Mouse (Mus musculus): Measurements from ENCODE around the gene Klf7.

Gene Klf7

GRCm38 (mm10) chr1:64061488-64061887 is 60.6 kb downstream of the Klf7 start:
- no peak for DNase-seq (ENCODE audit: low spot score)

DNA sequence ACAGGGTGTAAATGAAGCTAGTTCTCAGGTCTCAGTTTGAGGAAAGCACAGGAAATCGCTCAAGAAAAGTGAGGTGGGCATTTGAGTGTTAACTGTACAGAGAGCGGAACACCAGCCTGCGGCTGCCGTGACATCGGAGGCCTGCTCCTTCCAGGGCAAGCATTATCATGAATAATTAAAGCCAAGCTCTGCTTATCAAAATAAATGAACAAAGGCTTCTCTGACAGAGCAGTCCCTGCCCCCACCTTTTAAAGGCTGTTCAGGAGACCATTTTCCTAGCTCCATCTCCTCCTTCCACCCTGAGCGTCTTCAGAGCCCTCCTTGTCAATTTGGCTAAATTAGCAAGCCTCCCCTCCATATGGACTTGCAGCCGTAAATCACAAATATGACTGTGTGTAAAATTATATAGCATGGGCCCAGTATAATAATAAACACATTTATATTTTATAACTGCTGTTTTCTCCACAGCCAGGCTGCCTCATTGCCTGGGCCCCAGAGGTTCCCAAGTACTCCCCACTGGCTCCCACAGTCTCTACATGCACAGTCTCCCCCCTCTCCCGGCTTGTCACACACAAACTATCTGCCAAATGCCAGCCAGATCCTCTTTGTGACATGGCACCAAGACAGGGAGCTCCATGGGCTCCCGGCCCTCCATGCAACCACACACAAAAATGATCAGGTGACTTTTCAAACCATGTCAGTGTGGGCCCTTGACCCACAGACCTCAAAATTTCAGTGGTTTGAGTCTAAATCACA is 61.2 kb downstream of the Klf7 start:
- DNase-seq (ENCODE audit: low spot score): no peak

- DNase-seq (ENCODE audit: low spot score): no peak
Measured at GRCm38 (mm10) chr1:64060116-64060515, 62.0 kb downstream of the Klf7 start.

GRCm38 (mm10) chr1:64056541-64056940 is 65.5 kb downstream of the Klf7 start:
- DNase-seq (ENCODE audit: low spot score): no peak

GRCm38 (mm10) chr1:64055978-64056377 is 66.1 kb downstream of the Klf7 start:
- DNase-seq (ENCODE audit: low spot score): no peak

GRCm38 (mm10) chr1:64055210-64055609 is 66.9 kb downstream of the Klf7 start:
- no peak for DNase-seq (ENCODE audit: low spot score)

DNA sequence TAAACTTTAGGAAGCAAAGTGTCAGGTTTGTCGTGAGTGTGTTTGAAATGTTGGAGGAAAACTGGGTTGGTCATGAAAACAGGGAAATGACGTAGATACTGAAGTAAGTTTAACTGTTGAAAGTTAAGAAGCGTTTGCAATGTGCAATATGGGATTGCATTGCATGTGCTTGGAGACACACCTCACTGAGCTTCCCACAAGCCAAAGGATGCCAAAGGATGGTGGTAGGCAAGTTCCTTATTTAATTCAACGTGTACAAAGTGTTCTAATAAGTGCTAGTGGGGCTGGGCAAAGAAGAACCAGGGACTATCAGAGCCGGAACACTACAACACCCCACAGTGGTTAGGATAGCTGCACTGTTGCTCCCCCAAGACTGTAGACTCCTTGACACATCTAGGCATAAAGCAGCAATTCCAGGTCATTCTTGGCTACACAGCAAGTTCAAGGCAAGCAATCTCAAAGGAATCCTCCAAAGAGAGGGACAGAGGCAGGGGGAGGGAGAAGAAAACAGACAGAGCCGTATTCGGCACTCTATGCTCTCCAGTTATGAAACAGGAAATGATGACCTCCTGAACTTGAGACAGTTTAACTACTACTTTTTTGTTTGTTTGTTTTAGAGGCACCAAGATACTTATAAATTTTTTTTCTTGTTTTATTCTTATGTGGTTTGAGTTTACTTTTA is 69.9 kb downstream of the Klf7 start:
- DNase-seq (ENCODE audit: low spot score): no peak

- no peak for DNase-seq (ENCODE audit: low spot score)
Measured at GRCm38 (mm10) chr1:64048567-64048966, 73.5 kb downstream of the Klf7 start.

DNA sequence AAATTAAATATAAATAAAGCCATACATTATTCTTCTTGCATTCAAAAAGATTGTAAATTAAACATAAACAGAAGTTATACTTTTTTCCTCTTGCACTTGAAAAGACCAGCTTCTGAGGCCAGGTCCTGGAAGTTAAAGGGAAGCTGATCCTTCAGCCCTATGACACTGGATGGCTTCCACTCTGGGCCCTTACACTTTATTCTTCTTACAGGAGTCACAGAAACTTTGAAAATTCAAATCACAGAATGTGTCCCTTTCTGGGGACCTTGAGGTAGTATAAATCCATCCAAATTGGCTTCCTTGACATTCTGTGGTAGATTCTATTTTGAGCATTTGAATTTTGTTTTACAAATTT is 75.3 kb downstream of the Klf7 start:
- DNase-seq (ENCODE audit: low spot score): no peak

- DNase-seq (ENCODE audit: low spot score): no peak
Measured at GRCm38 (mm10) chr1:64046087-64046801, 75.8 kb downstream of the Klf7 start.

DNA sequence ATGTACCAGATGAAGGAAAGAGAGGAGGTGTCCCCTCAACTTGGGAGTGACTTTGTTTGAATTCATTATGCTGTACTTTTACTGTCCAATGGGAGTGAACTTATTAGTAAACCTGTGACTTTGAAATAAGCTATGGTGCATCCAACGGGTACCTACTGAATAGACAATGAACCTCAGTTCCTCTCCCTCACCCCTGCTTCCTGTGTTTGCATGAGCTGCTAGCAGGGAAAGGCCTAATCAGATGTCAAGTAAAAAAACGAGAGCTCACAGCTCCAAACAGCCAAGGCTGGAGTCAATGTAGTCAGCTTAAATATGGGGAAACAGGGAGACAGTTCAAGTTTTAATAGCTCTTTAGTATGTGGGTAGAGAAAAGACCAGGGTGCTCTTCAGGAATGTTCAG is 77.5 kb downstream of the Klf7 start:
- no peak for DNase-seq (ENCODE audit: low spot score)

GRCm38 (mm10) chr1:64040831-64041383 is 81.2 kb downstream of the Klf7 start:
- DNase-seq (ENCODE audit: low spot score): no peak

DNA sequence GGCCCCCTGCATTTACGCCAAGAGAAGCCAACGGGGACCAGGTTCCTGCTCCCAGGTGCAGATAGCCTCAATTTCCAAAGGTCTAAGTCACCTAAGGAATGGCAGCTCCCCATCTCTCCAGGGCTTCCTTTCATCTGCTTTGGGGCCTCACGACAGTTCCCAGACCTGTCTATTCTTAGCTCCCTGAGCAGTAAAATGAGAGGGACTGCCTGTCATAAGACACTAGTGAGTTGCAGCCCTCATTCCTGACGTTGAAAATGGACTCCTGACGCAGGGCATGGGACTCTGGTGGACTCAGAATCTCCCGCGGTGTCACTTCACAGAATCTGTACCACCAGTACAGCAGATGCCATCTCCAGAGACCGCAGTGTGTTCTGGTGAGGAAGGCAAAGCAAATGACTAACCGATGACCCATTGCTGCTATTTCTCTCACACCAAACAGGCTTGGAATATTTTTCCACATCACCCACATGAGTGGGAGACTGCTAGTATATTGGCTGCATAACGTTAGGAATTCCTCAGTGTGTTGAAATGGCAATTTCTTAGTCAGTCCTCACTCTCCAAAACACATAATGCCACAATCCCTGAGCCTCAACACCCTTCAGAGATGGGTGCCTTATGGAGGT is 81.9 kb downstream of the Klf7 start:
- no peak for DNase-seq (ENCODE audit: low spot score)

DNA sequence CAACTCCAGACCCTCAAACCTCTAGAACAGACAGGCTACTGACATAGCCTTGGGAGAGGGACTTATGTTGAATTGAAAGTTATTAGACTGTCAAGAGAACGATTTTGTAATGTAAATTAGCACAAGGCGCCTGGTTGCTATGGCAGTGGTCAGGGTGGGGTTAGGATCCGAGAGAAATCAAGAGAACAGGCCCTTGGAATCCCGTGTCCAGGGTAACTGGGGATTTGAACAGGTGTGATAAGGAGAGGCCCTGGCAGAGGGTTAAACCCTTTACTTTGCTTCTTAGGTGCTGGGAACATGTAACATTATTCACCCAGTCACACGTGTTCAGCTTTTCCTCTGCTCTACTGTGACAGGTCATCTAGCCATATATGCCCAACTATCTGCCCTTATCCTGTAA is 83.7 kb downstream of the Klf7 start:
- DNase-seq (ENCODE audit: low spot score): no peak

DNA sequence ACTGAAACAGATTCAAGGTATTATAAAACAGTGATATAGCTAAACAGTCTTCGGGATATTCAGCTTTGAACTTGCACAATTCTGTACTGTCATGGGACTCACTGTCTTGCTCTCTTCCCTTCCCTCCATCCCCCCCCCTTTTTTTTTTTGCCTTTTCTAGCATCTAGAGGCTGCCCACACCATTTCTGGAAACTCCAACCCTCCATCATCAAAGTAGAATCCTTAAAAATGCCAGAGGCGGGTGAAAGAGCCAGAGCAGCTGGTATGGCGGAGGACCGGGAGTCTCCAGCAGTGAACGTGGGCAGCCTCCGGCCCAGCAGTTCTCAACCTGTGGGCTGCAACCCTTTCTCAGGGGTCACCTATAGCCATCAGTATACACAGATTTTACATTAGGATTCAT is 84.3 kb downstream of the Klf7 start:
- no peak for DNase-seq (ENCODE audit: low spot score)

DNA sequence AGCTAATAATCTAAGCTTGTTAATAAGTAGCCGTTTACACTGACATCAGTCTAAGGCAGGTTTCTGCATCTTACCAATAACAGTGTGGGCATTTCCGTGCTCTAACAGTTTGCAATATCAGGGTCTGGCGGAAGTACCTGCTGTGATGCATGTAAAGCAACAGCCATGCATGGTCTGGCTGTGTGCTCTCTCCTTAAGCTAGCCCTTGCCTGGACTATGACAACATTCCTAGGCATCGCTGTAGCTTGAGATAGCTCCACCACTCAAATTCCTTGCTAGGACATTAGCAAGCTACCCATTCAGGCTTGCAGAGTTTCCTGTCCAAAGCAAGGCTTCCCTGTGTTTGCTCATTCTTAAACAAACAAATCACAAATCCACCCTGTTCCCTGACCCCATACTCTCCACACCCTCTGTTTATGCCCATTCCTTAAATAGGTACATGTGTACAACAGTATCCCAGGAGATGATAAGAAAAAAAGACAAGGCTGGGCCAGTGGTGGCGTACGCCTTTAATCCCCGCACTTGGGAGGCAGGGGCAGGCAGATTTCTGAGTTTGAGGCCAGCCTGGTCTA is 85.1 kb downstream of the Klf7 start:
- DNase-seq (ENCODE audit: low spot score): no peak

DNA sequence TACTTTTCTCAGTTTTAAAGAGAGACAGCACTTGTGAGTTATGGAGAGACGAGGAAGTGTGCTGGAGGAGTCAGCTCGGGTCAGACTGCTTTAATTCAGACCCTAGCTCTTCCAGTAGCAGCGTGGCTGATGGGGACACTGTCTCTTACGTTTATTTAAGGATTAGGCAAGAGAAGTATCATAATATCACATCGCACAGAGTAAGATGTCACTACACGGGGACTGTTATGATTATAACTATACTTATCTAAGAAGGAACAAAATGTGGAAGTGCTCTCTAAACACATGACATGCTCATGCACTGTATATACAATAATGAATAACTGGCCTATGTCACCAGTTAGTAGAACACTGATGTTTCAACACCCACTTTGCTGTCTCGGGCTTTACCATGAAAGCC is 86.3 kb downstream of the Klf7 start:
- DNase-seq (ENCODE audit: low spot score): no peak

GRCm38 (mm10) chr1:64035087-64035791 is 86.8 kb downstream of the Klf7 start:
- no peak for DNase-seq (ENCODE audit: low spot score)

GRCm38 (mm10) chr1:64032502-64033231 is 89.4 kb downstream of the Klf7 start:
- DNase-seq (ENCODE audit: low spot score): no peak

- DNase-seq (ENCODE audit: low spot score): no peak
Measured at GRCm38 (mm10) chr1:64021986-64022385, 100.1 kb downstream of the Klf7 start.
